Mouse (Mus musculus): ENCODE measurements around the gene Adar. TPM values are rescaled to one million over a fixed set of nuclear protein-coding genes. Genes with fewer than 3 reads are reported as not detected.
A peak's percentile ranks its signal among the peaks of the same experiment; 100 is the strongest.

Gene Adar
- polyA plus RNA-seq, 1 experiment from 2014 or later: 22.0 TPM

- ATAC-seq (ENCODE audit: insufficient read depth, low FRiP score, low TSS enrichment) (peak; percentile 53; the same call in 1 of the 2 replicates), DNase-seq (ENCODE audit: low spot score) (no peak)
- Histone ChIP-seq H3K27ac (ENCODE audit: low read depth, low read length) (no peak overlapping the region), H3K4me2 (ENCODE audit: low read depth) (no peak overlapping the region), H3K36me3 (ENCODE audit: control insufficient read depth, insufficient read depth, low read length) (no peaks in the 10 kb centered on the region), H3K27me3 (ENCODE audit: control insufficient read depth, insufficient read depth, low read length) (no peaks in the 10 kb centered on the region), H3K9ac (ENCODE audit: low read length) (no peak overlapping the region), H3K4me1 (ENCODE audit: control insufficient read depth, insufficient read depth, low read length) (0 out of 2 replicates have a peak, but pooled peaks cover 2% of the 10 kb centered on the region), H3K4me3 (ENCODE audit: low read depth, low read length) (no peak overlapping the region), H3K9me3 (ENCODE audit: control insufficient read depth, low read length) (no peaks in the 10 kb centered on the region)
- WGBS: 75% methylated on average over 7 of the region's 7 CpGs
Measured at GRCm38 (mm10) chr3:89723400-89724084, 8.7 kb downstream of the Adar start.

GRCm38 (mm10) chr3:89727028-89727427 lies 12.2 kb downstream of the Adar start:
- no peak overlapping the region for H3K9ac ChIP-seq (ENCODE audit: low read length)
- no peak overlapping the region for H3K4me3 ChIP-seq (ENCODE audit: low read depth, low read length)
- H3K27me3 ChIP-seq (ENCODE audit: control insufficient read depth, insufficient read depth, low read length): no peaks in the 10 kb centered on the region
- ATAC-seq (ENCODE audit: insufficient read depth, low FRiP score, low TSS enrichment): no peak
- peaks cover 14% of the 10 kb centered on the region for H3K4me1 ChIP-seq (ENCODE audit: control insufficient read depth, insufficient read depth, low read length)
- H3K27ac ChIP-seq (ENCODE audit: low read depth, low read length): no peak overlapping the region
- no peak overlapping the region for H3K4me2 ChIP-seq (ENCODE audit: low read depth)
- peak; percentile 34 for DNase-seq (ENCODE audit: low spot score)
- 19% methylated on average over 4 of the region's 4 CpGs for WGBS
- no peaks in the 10 kb centered on the region for H3K36me3 ChIP-seq (ENCODE audit: control insufficient read depth, insufficient read depth, low read length)
- H3K9me3 ChIP-seq (ENCODE audit: control insufficient read depth, low read length): no peaks in the 10 kb centered on the region

- ATAC-seq (ENCODE audit: insufficient read depth, low FRiP score, low TSS enrichment): no peak
- H3K27ac ChIP-seq (ENCODE audit: low read depth, low read length): no peak overlapping the region
- no peak for DNase-seq (ENCODE audit: low spot score)
- no peak overlapping the region for H3K9ac ChIP-seq (ENCODE audit: low read length)
- H3K9me3 ChIP-seq (ENCODE audit: control insufficient read depth, low read length): no peaks in the 10 kb centered on the region
- no peaks in the 10 kb centered on the region for H3K27me3 ChIP-seq (ENCODE audit: control insufficient read depth, insufficient read depth, low read length)
- H3K4me1 ChIP-seq (ENCODE audit: control insufficient read depth, insufficient read depth, low read length): peaks cover 12% of the 10 kb centered on the region
- 83% methylated on average over 2 of the region's 2 CpGs for WGBS
- H3K36me3 ChIP-seq (ENCODE audit: control insufficient read depth, insufficient read depth, low read length): no peaks in the 10 kb centered on the region
- no peak overlapping the region for H3K4me2 ChIP-seq (ENCODE audit: low read depth)
- H3K4me3 ChIP-seq (ENCODE audit: low read depth, low read length): no peak overlapping the region
Measured at GRCm38 (mm10) chr3:89728848-89729247, 14.0 kb downstream of the Adar start.

GRCm38 (mm10) chr3:89730350-89731331 lies 15.8 kb downstream of the Adar start:
- Histone ChIP-seq H3K9ac (ENCODE audit: low read length) (peak overlapping the region; percentile 59), H3K4me3 (ENCODE audit: low read depth, low read length) (peak overlapping the region; percentile 46), H3K27me3 (ENCODE audit: control insufficient read depth, insufficient read depth, low read length) (no peaks in the 10 kb centered on the region), H3K4me1 (ENCODE audit: control insufficient read depth, insufficient read depth, low read length) (peaks cover 12% of the 10 kb centered on the region), H3K36me3 (ENCODE audit: control insufficient read depth, insufficient read depth, low read length) (no peaks in the 10 kb centered on the region), H3K27ac (ENCODE audit: low read depth, low read length) (0 out of 2 replicates have a peak overlapping the region, but pooled peaks have one; percentile 27), H3K9me3 (ENCODE audit: control insufficient read depth, low read length) (no peaks in the 10 kb centered on the region), H3K4me2 (ENCODE audit: low read depth) (peak overlapping the region; percentile 76)
- ATAC-seq (ENCODE audit: insufficient read depth, low FRiP score, low TSS enrichment): peak; percentile 61; the same call in 1 of the 2 replicates
- DNase-seq (ENCODE audit: low spot score): peak; percentile 58
- whole genome bisulfite sequencing: 6% methylated on average over 32 of the region's 32 CpGs

- no peak for DNase-seq (ENCODE audit: low spot score)
- Histone ChIP-seq H3K9ac (ENCODE audit: low read length) (no peak overlapping the region), H3K27ac (ENCODE audit: low read depth, low read length) (no peak overlapping the region), H3K4me3 (ENCODE audit: low read depth, low read length) (no peak overlapping the region), H3K9me3 (ENCODE audit: control insufficient read depth, low read length) (no peaks in the 10 kb centered on the region), H3K4me2 (ENCODE audit: low read depth) (no peak overlapping the region), H3K27me3 (ENCODE audit: control insufficient read depth, insufficient read depth, low read length) (no peaks in the 10 kb centered on the region), H3K36me3 (ENCODE audit: control insufficient read depth, insufficient read depth, low read length) (no peaks in the 10 kb centered on the region), H3K4me1 (ENCODE audit: control insufficient read depth, insufficient read depth, low read length) (peaks cover 12% of the 10 kb centered on the region)
- 91% methylated on average over 4 of the region's 4 CpGs for WGBS
- ATAC-seq (ENCODE audit: insufficient read depth, low FRiP score, low TSS enrichment): no peak
Measured at GRCm38 (mm10) chr3:89732091-89732490, 17.3 kb downstream of the Adar start.

- ATAC-seq (ENCODE audit: insufficient read depth, low FRiP score, low TSS enrichment) (no peak), DNase-seq (ENCODE audit: low spot score) (no peak)
- no peak overlapping the region for H3K27ac ChIP-seq (ENCODE audit: low read depth, low read length)
- H3K4me1 ChIP-seq (ENCODE audit: control insufficient read depth, insufficient read depth, low read length): no peaks in the 10 kb centered on the region
- over 99% methylated on average over 6 of the region's 6 CpGs for WGBS
- H3K9me3 ChIP-seq (ENCODE audit: control insufficient read depth, low read length): no peaks in the 10 kb centered on the region
- no peak overlapping the region for H3K9ac ChIP-seq (ENCODE audit: low read length)
- no peaks in the 10 kb centered on the region for H3K27me3 ChIP-seq (ENCODE audit: control insufficient read depth, insufficient read depth, low read length)
- H3K4me2 ChIP-seq (ENCODE audit: low read depth): no peak overlapping the region
- H3K36me3 ChIP-seq (ENCODE audit: control insufficient read depth, insufficient read depth, low read length): peaks cover 7% of the 10 kb centered on the region
- H3K4me3 ChIP-seq (ENCODE audit: low read depth, low read length): no peak overlapping the region
Measured at GRCm38 (mm10) chr3:89738509-89738908, 23.7 kb downstream of the Adar start.

GRCm38 (mm10) chr3:89752307-89752706 lies 37.5 kb downstream of the Adar start:
- WGBS: 76% methylated on average over 1 of the region's 1 CpGs
- Histone ChIP-seq H3K4me1 (ENCODE audit: control insufficient read depth, insufficient read depth, low read length) (0 out of 2 replicates have a peak, but pooled peaks cover 3% of the 10 kb centered on the region), H3K36me3 (ENCODE audit: control insufficient read depth, insufficient read depth, low read length) (peaks cover 7% of the 10 kb centered on the region), H3K4me2 (ENCODE audit: low read depth) (no peak overlapping the region), H3K9ac (ENCODE audit: low read length) (no peak overlapping the region), H3K4me3 (ENCODE audit: low read depth, low read length) (no peak overlapping the region), H3K9me3 (ENCODE audit: control insufficient read depth, low read length) (no peaks in the 10 kb centered on the region), H3K27me3 (ENCODE audit: control insufficient read depth, insufficient read depth, low read length) (no peaks in the 10 kb centered on the region), H3K27ac (ENCODE audit: low read depth, low read length) (no peak overlapping the region)
- ATAC-seq (ENCODE audit: insufficient read depth, low FRiP score, low TSS enrichment) (no peak), DNase-seq (ENCODE audit: low spot score) (no peak)

- Histone ChIP-seq H3K9me3 (ENCODE audit: control insufficient read depth, low read length) (no peaks in the 10 kb centered on the region), H3K36me3 (ENCODE audit: control insufficient read depth, insufficient read depth, low read length) (no peaks in the 10 kb centered on the region; the same call in none of the 2 replicates), H3K9ac (ENCODE audit: low read length) (no peak overlapping the region), H3K4me3 (ENCODE audit: low read depth, low read length) (no peak overlapping the region), H3K4me2 (ENCODE audit: low read depth) (no peak overlapping the region), H3K27ac (ENCODE audit: low read depth, low read length) (no peak overlapping the region), H3K4me1 (ENCODE audit: control insufficient read depth, insufficient read depth, low read length) (0 out of 2 replicates have a peak, but pooled peaks cover 3% of the 10 kb centered on the region), H3K27me3 (ENCODE audit: control insufficient read depth, insufficient read depth, low read length) (no peaks in the 10 kb centered on the region)
- no peak for ATAC-seq (ENCODE audit: insufficient read depth, low FRiP score, low TSS enrichment)
- DNase-seq (ENCODE audit: low spot score): no peak
- 81% methylated on average over 6 of the region's 6 CpGs for WGBS
Measured at GRCm38 (mm10) chr3:89755283-89755682, 40.5 kb downstream of the Adar start.
